Mouse (Mus musculus): ENCODE measurements around the gene Cxcl2.

DNA sequence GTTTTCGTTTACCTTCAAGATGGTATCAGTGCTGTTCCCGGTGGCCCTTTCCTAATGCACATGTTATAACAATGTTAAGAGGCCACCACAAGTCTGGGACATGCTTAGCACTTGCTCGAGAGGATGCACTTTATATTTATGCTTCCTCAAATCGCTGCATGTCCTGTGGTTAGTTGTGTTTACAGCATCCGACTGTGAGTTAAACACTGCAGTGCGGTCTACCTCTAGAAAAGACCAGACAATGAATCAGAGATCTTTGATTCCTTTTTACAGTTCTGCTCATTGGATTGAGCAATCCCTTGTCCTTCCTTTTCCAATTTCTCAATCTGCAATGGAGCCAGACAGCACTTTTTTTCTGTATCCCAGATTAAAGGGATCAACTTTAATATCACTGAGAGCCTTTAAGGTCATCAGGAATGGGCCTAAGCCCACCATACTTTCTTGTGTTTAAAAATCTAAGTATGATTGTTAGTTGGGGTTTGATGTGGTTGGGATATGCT, 41.7 kb upstream of the Cxcl2 start:
- TF ChIP-seq CTCF (IDR thresholded peaks at IDR 0.05) (no peak), POLR2A (IDR thresholded peaks at IDR 0.05; ENCODE audit: insufficient read depth, low read depth, low read length) (no peak)

All from heart, adult 2 months (tissue).